Mouse (Mus musculus): ENCODE measurements around the gene Cdk15. TPM values are rescaled to one million over a fixed set of nuclear protein-coding genes. Genes with fewer than 3 reads are reported as not detected.

Cdk15 gene
- 0.40 and 1.0 TPM in 2 replicates for polyA plus RNA-seq (2015; fragmentation: Nextera tagmentation; extraction: Ambion mirVana)

GRCm38 (mm10) chr1:59256751-59257231, at the start of gene Cdk15:
Cdk15 (plus strand) TSS chr1:59256906.
- Histone ChIP-seq H3K9me3 (no peaks in the 10 kb centered on the region), H3K4me2 (peak within 1 kb of the TSS; percentile 43), H3K9ac (peak within 1 kb of the TSS; percentile 31; the same call in 1 of the 2 replicates), H3K4me3 (0 out of 2 replicates have a peak within 1 kb of the TSS, but pooled peaks have one; percentile 3), H3K27ac (replicated peaks) (peak within 1 kb of the TSS; percentile 42; the same call in 1 of the 2 replicates), H3K36me3 (no peaks in the 10 kb centered on the region), H3K4me1 (replicated peaks) (peaks cover 26% of the 10 kb centered on the region), H3K27me3 (no peaks in the 10 kb centered on the region)
- WGBS: 10% methylated on average over 13 of the region's 13 CpGs
- ATAC-seq (ENCODE audit: low read depth): no peak

GRCm38 (mm10) chr1:59208331-59208730, 48.4 kb upstream of the Cdk15 start:
- no peak for ATAC-seq (ENCODE audit: low read depth)
- 97% methylated on average over 1 of the region's 1 CpGs for WGBS
- no peaks in the 10 kb centered on the region for H3K27me3 ChIP-seq
- H3K4me2 ChIP-seq: no peak overlapping the region
- H3K4me3 ChIP-seq: no peak overlapping the region
- H3K9me3 ChIP-seq: no peaks in the 10 kb centered on the region
- no peaks in the 10 kb centered on the region for H3K4me1 ChIP-seq (replicated peaks)
- H3K36me3 ChIP-seq: peaks cover 48% of the 10 kb centered on the region
- H3K9ac ChIP-seq: no peak overlapping the region
- H3K27ac ChIP-seq (replicated peaks): no peak overlapping the region

- Histone ChIP-seq H3K36me3 (peaks cover 55% of the 10 kb centered on the region), H3K4me1 (replicated peaks) (no peaks in the 10 kb centered on the region)
- WGBS: 89% methylated on average over 4 of the region's 4 CpGs
Observed at GRCm38 (mm10) chr1:59211651-59212050, 45.1 kb upstream of the Cdk15 start.

GRCm38 (mm10) chr1:59212076-59212779, 44.5 kb upstream of the Cdk15 start:
- H3K36me3 ChIP-seq: peaks cover 54% of the 10 kb centered on the region
- WGBS: 72% methylated on average over 5 of the region's 5 CpGs
- no peak for ATAC-seq (ENCODE audit: low read depth)

More at GRCm38 (mm10) chr1:59211651-59212050, 45.1 kb upstream of the Cdk15 start:
- Histone ChIP-seq H3K4me2 (no peak overlapping the region), H3K27me3 (no peaks in the 10 kb centered on the region), H3K9ac (no peak overlapping the region), H3K27ac (replicated peaks) (no peak overlapping the region), H3K4me3 (no peak overlapping the region), H3K9me3 (no peaks in the 10 kb centered on the region)
- ATAC-seq (ENCODE audit: low read depth): no peak

GRCm38 (mm10) chr1:59212951-59213350, 43.8 kb upstream of the Cdk15 start:
- H3K9me3 ChIP-seq: no peaks in the 10 kb centered on the region
- H3K4me3 ChIP-seq: no peak overlapping the region
- no peaks in the 10 kb centered on the region for H3K27me3 ChIP-seq
- H3K4me1 ChIP-seq (replicated peaks): no peaks in the 10 kb centered on the region
- H3K9ac ChIP-seq: no peak overlapping the region
- H3K27ac ChIP-seq (replicated peaks): no peak overlapping the region
- 60% methylated on average over 1 of the region's 1 CpGs for WGBS
- no peak for ATAC-seq (ENCODE audit: low read depth)
- no peak overlapping the region for H3K4me2 ChIP-seq
- peaks cover 55% of the 10 kb centered on the region for H3K36me3 ChIP-seq

More at GRCm38 (mm10) chr1:59212076-59212779, 44.5 kb upstream of the Cdk15 start:
- Histone ChIP-seq H3K9me3 (no peaks in the 10 kb centered on the region), H3K27ac (replicated peaks) (no peak overlapping the region), H3K4me2 (no peak overlapping the region), H3K9ac (no peak overlapping the region), H3K4me3 (no peak overlapping the region), H3K27me3 (no peaks in the 10 kb centered on the region), H3K4me1 (replicated peaks) (no peaks in the 10 kb centered on the region)

- WGBS: 95% methylated on average over 11 of the region's 11 CpGs
- Histone ChIP-seq H3K4me2 (no peak overlapping the region), H3K27me3 (no peaks in the 10 kb centered on the region), H3K9ac (no peak overlapping the region), H3K4me3 (no peak overlapping the region), H3K9me3 (no peaks in the 10 kb centered on the region), H3K36me3 (peaks cover 37% of the 10 kb centered on the region), H3K27ac (replicated peaks) (no peak overlapping the region), H3K4me1 (replicated peaks) (no peaks in the 10 kb centered on the region)
- no peak for ATAC-seq (ENCODE audit: low read depth)
Observed at GRCm38 (mm10) chr1:59215446-59215845, 41.3 kb upstream of the Cdk15 start.

- peaks cover 18% of the 10 kb centered on the region for H3K36me3 ChIP-seq
- no peak for ATAC-seq (ENCODE audit: low read depth)
- no peak overlapping the region for H3K27ac ChIP-seq (replicated peaks)
- 82% methylated on average over 3 of the region's 3 CpGs for WGBS
- no peak overlapping the region for H3K4me2 ChIP-seq
- H3K9me3 ChIP-seq: no peaks in the 10 kb centered on the region
- no peak overlapping the region for H3K4me3 ChIP-seq
- no peak overlapping the region for H3K9ac ChIP-seq
- no peaks in the 10 kb centered on the region for H3K27me3 ChIP-seq
- no peaks in the 10 kb centered on the region for H3K4me1 ChIP-seq (replicated peaks)
Observed at GRCm38 (mm10) chr1:59220371-59220770, 36.3 kb upstream of the Cdk15 start.

GRCm38 (mm10) chr1:59221591-59221990, 35.1 kb upstream of the Cdk15 start:
- Histone ChIP-seq H3K27ac (replicated peaks) (no peak overlapping the region), H3K4me1 (replicated peaks) (no peaks in the 10 kb centered on the region), H3K4me3 (no peak overlapping the region), H3K9ac (no peak overlapping the region), H3K4me2 (no peak overlapping the region), H3K9me3 (no peaks in the 10 kb centered on the region), H3K36me3 (peaks cover 8% of the 10 kb centered on the region; the same call in 1 of the 2 replicates), H3K27me3 (no peaks in the 10 kb centered on the region)
- WGBS: 92% methylated on average over 2 of the region's 2 CpGs
- ATAC-seq (ENCODE audit: low read depth): no peak

GRCm38 (mm10) chr1:59222101-59222825, 34.4 kb upstream of the Cdk15 start:
- H3K9me3 ChIP-seq: no peaks in the 10 kb centered on the region
- no peak for ATAC-seq (ENCODE audit: low read depth)
- H3K4me2 ChIP-seq: no peak overlapping the region

GRCm38 (mm10) chr1:59228552-59228951, 28.2 kb upstream of the Cdk15 start:
- ATAC-seq (ENCODE audit: low read depth): no peak

More at GRCm38 (mm10) chr1:59222101-59222825, 34.4 kb upstream of the Cdk15 start:
- H3K27me3 ChIP-seq: no peaks in the 10 kb centered on the region
- H3K4me1 ChIP-seq (replicated peaks): no peaks in the 10 kb centered on the region
- H3K9ac ChIP-seq: no peak overlapping the region
- WGBS: 95% methylated on average over 7 of the region's 7 CpGs
- no peak overlapping the region for H3K4me3 ChIP-seq
- H3K27ac ChIP-seq (replicated peaks): no peak overlapping the region
- H3K36me3 ChIP-seq: peaks cover 5% of the 10 kb centered on the region; the same call in 1 of the 2 replicates

GRCm38 (mm10) chr1:59229187-59229586, 27.5 kb upstream of the Cdk15 start:
- H3K4me2 ChIP-seq: no peak overlapping the region
- WGBS: 20% methylated on average over 4 of the region's 4 CpGs
- no peaks in the 10 kb centered on the region for H3K4me1 ChIP-seq (replicated peaks)
- ATAC-seq (ENCODE audit: low read depth): no peak
- no peaks in the 10 kb centered on the region for H3K9me3 ChIP-seq
- H3K27me3 ChIP-seq: no peaks in the 10 kb centered on the region
- H3K36me3 ChIP-seq: no peaks in the 10 kb centered on the region; the same call in 1 of the 2 replicates
- H3K27ac ChIP-seq (replicated peaks): no peak overlapping the region
- no peak overlapping the region for H3K4me3 ChIP-seq
- no peak overlapping the region for H3K9ac ChIP-seq

More at GRCm38 (mm10) chr1:59228552-59228951, 28.2 kb upstream of the Cdk15 start:
- no peak overlapping the region for H3K4me3 ChIP-seq
- H3K4me1 ChIP-seq (replicated peaks): no peaks in the 10 kb centered on the region
- H3K4me2 ChIP-seq: no peak overlapping the region
- H3K27me3 ChIP-seq: no peaks in the 10 kb centered on the region
- 89% methylated on average over 7 of the region's 7 CpGs for WGBS
- H3K9me3 ChIP-seq: no peaks in the 10 kb centered on the region
- H3K27ac ChIP-seq (replicated peaks): no peak overlapping the region
- no peak overlapping the region for H3K9ac ChIP-seq
- H3K36me3 ChIP-seq: no peaks in the 10 kb centered on the region; the same call in 1 of the 2 replicates

- Histone ChIP-seq H3K4me1 (replicated peaks) (peaks cover 17% of the 10 kb centered on the region), H3K4me2 (peak within 1 kb of the TSS; percentile 77), H3K27ac (replicated peaks) (peak within 1 kb of the TSS; percentile 74), H3K4me3 (peak within 1 kb of the TSS; percentile 78), H3K9me3 (no peaks in the 10 kb centered on the region), H3K27me3 (no peaks in the 10 kb centered on the region), H3K36me3 (no peaks in the 10 kb centered on the region), H3K9ac (peak within 1 kb of the TSS; percentile 84)
- peak; percentile 99 for ATAC-seq (ENCODE audit: low read depth)
- WGBS: under 1% methylated on average over 58 of the region's 58 CpGs
Observed at GRCm38 (mm10) chr1:59236856-59237441, 19.8 kb upstream of the Cdk15 start, which contains the start of gene Als2. Als2 (minus strand) TSS chr1:59237231.

All from neural tube, embryonic 13.5 days (tissue).